Mouse (Mus musculus): ENCODE results near the gene Iars. TPM values are rescaled to one million over a fixed set of nuclear protein-coding genes. Genes with fewer than 3 reads are reported as not detected.

Gene Iars
- polyA plus RNA-seq, 1 experiment = 58.7 TPM

GRCm38 (mm10) chr13:49738011-49738410 is 56.1 kb downstream of the Iars start:
- Histone ChIP-seq H3K79me2 (ENCODE audit: control insufficient read depth, insufficient read depth) (no peaks in the 10 kb centered on the region), H3K4me3 (ENCODE audit: insufficient read depth, poor library complexity, severe bottlenecking) (no peak overlapping the region), H3K79me3 (ENCODE audit: low read depth) (no peaks in the 10 kb centered on the region), H3K27me3 (ENCODE audit: control insufficient read depth, insufficient read depth, insufficient read length) (no peaks in the 10 kb centered on the region), H3K36me3 (ENCODE audit: control insufficient read depth, insufficient read depth) (peaks cover 36% of the 10 kb centered on the region), H3ac (ENCODE audit: control insufficient read depth, insufficient read length, low read depth) (no peak overlapping the region)
- TF ChIP-seq CEBPB (IDR thresholded peaks at IDR 0.05; ENCODE audit: low read depth) = no peak
- no peak for TF ChIP-seq MYOG (IDR thresholded peaks at IDR 0.05; ENCODE audit: control insufficient read depth, extremely low read depth, insufficient read length)
- TF ChIP-seq MYOD1 (IDR thresholded peaks at IDR 0.05; ENCODE audit: control insufficient read depth, insufficient read length, low read depth) = no peak
- TF ChIP-seq FOSL1 (IDR thresholded peaks at IDR 0.05; ENCODE audit: insufficient read depth, low read length, poor library complexity, severe bottlenecking) = no peak
- no peak for TF ChIP-seq CTCF (IDR thresholded peaks at IDR 0.05; ENCODE audit: control insufficient read depth, insufficient read depth, insufficient read length)
- no peak for TF ChIP-seq MAX (IDR thresholded peaks at IDR 0.05)
- no peak for TF ChIP-seq USF1 (IDR thresholded peaks at IDR 0.05; ENCODE audit: low read depth)

GRCm38 (mm10) chr13:49741285-49742040 is 59.6 kb downstream of the Iars start:
- Histone ChIP-seq H3K27me3 (ENCODE audit: control insufficient read depth, insufficient read depth, insufficient read length) (no peaks in the 10 kb centered on the region), H3K79me2 (ENCODE audit: control insufficient read depth, insufficient read depth) (no peaks in the 10 kb centered on the region), H3K79me3 (ENCODE audit: low read depth) (no peaks in the 10 kb centered on the region), H3ac (ENCODE audit: control insufficient read depth, insufficient read length, low read depth) (no peak overlapping the region), H3K4me3 (ENCODE audit: insufficient read depth, poor library complexity, severe bottlenecking) (no peak overlapping the region), H3K36me3 (ENCODE audit: control insufficient read depth, insufficient read depth) (peaks cover 2% of the 10 kb centered on the region)
- TF ChIP-seq MYOG (IDR thresholded peaks at IDR 0.05; ENCODE audit: control insufficient read depth, extremely low read depth, insufficient read length) (no peak), CTCF (IDR thresholded peaks at IDR 0.05; ENCODE audit: control insufficient read depth, insufficient read depth, insufficient read length) (no peak), FOSL1 (IDR thresholded peaks at IDR 0.05; ENCODE audit: insufficient read depth, low read length, poor library complexity, severe bottlenecking) (no peak), USF1 (IDR thresholded peaks at IDR 0.05; ENCODE audit: low read depth) (no peak), MYOD1 (IDR thresholded peaks at IDR 0.05; ENCODE audit: control insufficient read depth, insufficient read length, low read depth) (no peak), CEBPB (IDR thresholded peaks at IDR 0.05; ENCODE audit: low read depth) (no peak)

GRCm38 (mm10) chr13:49756591-49756990 is 74.7 kb downstream of the Iars start:
- no peaks in the 10 kb centered on the region for H3K36me3 ChIP-seq (ENCODE audit: control insufficient read depth, insufficient read depth)
- no peaks in the 10 kb centered on the region for H3K79me3 ChIP-seq (ENCODE audit: low read depth)
- TF ChIP-seq MYOD1 (IDR thresholded peaks at IDR 0.05; ENCODE audit: control insufficient read depth, insufficient read length, low read depth) = no peak
- no peak for TF ChIP-seq CTCF (IDR thresholded peaks at IDR 0.05; ENCODE audit: control insufficient read depth, insufficient read depth, insufficient read length)
- TF ChIP-seq MYOG (IDR thresholded peaks at IDR 0.05; ENCODE audit: control insufficient read depth, extremely low read depth, insufficient read length) = no peak
- no peak for TF ChIP-seq MAX (IDR thresholded peaks at IDR 0.05)
- TF ChIP-seq USF1 (IDR thresholded peaks at IDR 0.05; ENCODE audit: low read depth) = no peak
- no peak for TF ChIP-seq CEBPB (IDR thresholded peaks at IDR 0.05; ENCODE audit: low read depth)
- no peak for TF ChIP-seq FOSL1 (IDR thresholded peaks at IDR 0.05; ENCODE audit: insufficient read depth, low read length, poor library complexity, severe bottlenecking)
- H3K27me3 ChIP-seq (ENCODE audit: control insufficient read depth, insufficient read depth, insufficient read length) = no peaks in the 10 kb centered on the region
- H3ac ChIP-seq (ENCODE audit: control insufficient read depth, insufficient read length, low read depth) = no peak overlapping the region
- H3K4me3 ChIP-seq (ENCODE audit: insufficient read depth, poor library complexity, severe bottlenecking) = no peak overlapping the region
- H3K79me2 ChIP-seq (ENCODE audit: control insufficient read depth, insufficient read depth) = no peaks in the 10 kb centered on the region

- H3K36me3 ChIP-seq (ENCODE audit: control insufficient read depth, insufficient read depth) = no peaks in the 10 kb centered on the region
- H3K79me2 ChIP-seq (ENCODE audit: control insufficient read depth, insufficient read depth) = no peaks in the 10 kb centered on the region
- H3K27me3 ChIP-seq (ENCODE audit: control insufficient read depth, insufficient read depth, insufficient read length) = no peaks in the 10 kb centered on the region
- no peak for TF ChIP-seq CTCF (IDR thresholded peaks at IDR 0.05; ENCODE audit: control insufficient read depth, insufficient read depth, insufficient read length)
- no peaks in the 10 kb centered on the region for H3K79me3 ChIP-seq (ENCODE audit: low read depth)
- no peak overlapping the region for H3ac ChIP-seq (ENCODE audit: control insufficient read depth, insufficient read length, low read depth)
- no peak overlapping the region for H3K4me3 ChIP-seq (ENCODE audit: insufficient read depth, poor library complexity, severe bottlenecking)
Measured at GRCm38 (mm10) chr13:49757966-49758365, 76.1 kb downstream of the Iars start.

DNA sequence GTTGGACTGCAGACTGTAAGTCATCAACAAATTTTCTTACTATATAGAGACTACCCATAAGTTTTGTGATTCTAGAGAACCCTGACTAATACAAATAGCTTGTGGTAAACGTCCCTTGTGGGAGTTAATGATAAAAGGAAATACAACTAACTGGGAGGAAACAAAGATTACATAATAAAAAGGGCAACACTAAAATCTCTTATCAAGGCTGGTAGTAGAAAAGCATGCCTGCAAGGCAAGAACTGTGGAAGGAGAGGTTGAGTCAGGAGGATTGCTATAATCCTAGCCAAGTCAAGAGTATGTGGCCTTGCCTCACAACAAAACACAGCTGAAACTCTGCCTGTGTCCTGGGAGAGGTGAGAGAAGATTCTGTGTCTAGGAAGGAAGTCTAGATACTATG is 78.8 kb downstream of the Iars start:
- H3K27me3 ChIP-seq (ENCODE audit: control insufficient read depth, insufficient read depth, insufficient read length) = no peaks in the 10 kb centered on the region
- H3K36me3 ChIP-seq (ENCODE audit: control insufficient read depth, insufficient read depth) = no peaks in the 10 kb centered on the region
- no peaks in the 10 kb centered on the region for H3K79me2 ChIP-seq (ENCODE audit: control insufficient read depth, insufficient read depth)
- H3ac ChIP-seq (ENCODE audit: control insufficient read depth, insufficient read length, low read depth) = no peak overlapping the region
- H3K79me3 ChIP-seq (ENCODE audit: low read depth) = no peaks in the 10 kb centered on the region
- no peak overlapping the region for H3K4me3 ChIP-seq (ENCODE audit: insufficient read depth, poor library complexity, severe bottlenecking)
- TF ChIP-seq MYOD1 (IDR thresholded peaks at IDR 0.05; ENCODE audit: control insufficient read depth, insufficient read length, low read depth) (no peak), CEBPB (IDR thresholded peaks at IDR 0.05; ENCODE audit: low read depth) (no peak), MAX (IDR thresholded peaks at IDR 0.05) (no peak), FOSL1 (IDR thresholded peaks at IDR 0.05; ENCODE audit: insufficient read depth, low read length, poor library complexity, severe bottlenecking) (no peak), CTCF (IDR thresholded peaks at IDR 0.05; ENCODE audit: control insufficient read depth, insufficient read depth, insufficient read length) (no peak), MYOG (IDR thresholded peaks at IDR 0.05; ENCODE audit: control insufficient read depth, extremely low read depth, insufficient read length) (no peak), USF1 (IDR thresholded peaks at IDR 0.05; ENCODE audit: low read depth) (no peak)

DNA sequence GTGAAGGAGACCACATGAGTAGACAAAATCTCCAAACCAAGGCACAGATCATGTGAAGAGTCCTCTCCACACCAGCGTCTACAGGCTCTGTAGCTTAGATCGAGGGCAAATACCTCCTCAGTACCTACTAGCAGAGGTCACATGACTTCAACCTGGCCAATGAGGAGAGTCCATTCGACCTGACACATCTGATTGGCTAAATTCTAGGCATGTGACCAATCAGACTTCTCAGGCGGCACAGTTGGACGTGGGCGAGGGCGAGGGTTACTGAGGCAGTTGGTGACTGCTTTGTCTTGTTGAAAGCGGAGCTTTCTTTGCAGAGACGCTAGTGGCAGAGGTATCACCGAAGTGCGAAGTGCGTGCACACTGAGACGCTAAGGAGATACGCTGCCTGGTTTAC is 80.3 kb downstream of the Iars start:
- Histone ChIP-seq H3K4me3 (ENCODE audit: insufficient read depth, poor library complexity, severe bottlenecking) (no peak overlapping the region), H3K36me3 (ENCODE audit: control insufficient read depth, insufficient read depth) (no peaks in the 10 kb centered on the region), H3K79me2 (ENCODE audit: control insufficient read depth, insufficient read depth) (no peaks in the 10 kb centered on the region), H3ac (ENCODE audit: control insufficient read depth, insufficient read length, low read depth) (no peak overlapping the region), H3K27me3 (ENCODE audit: control insufficient read depth, insufficient read depth, insufficient read length) (no peaks in the 10 kb centered on the region), H3K79me3 (ENCODE audit: low read depth) (no peaks in the 10 kb centered on the region)
- TF ChIP-seq CEBPB (IDR thresholded peaks at IDR 0.05; ENCODE audit: low read depth) = no peak
- peak; percentile 51 for TF ChIP-seq USF1 (IDR thresholded peaks at IDR 0.05; ENCODE audit: low read depth)
